Mouse (Mus musculus) intestine, embryonic 15.5 days (tissue): ENCODE data around the gene Tnnt3. TPM values are rescaled to one million over a fixed set of nuclear protein-coding genes. Genes with fewer than 3 reads are reported as not detected.
A peak's percentile ranks its signal among the peaks of the same experiment; 100 is the strongest.

Experiments
- ATAC-seq: fragments of 200-750 bp; cut with Nextera tagmentation; 2 replicates; pipeline ENCODE4 v1.8.0; 2017; ENCODE audit warnings: moderate TSS enrichment, moderate library complexity
- H3K27ac ChIP-seq: fragments of 300-500 bp; sonication (generic); 2 replicates; pipeline ENCODE4 v1.5.1; 2015; ENCODE audit warnings: mild to moderate bottlenecking, inconsistent platforms
- H3K27me3 ChIP-seq: fragments of 300-500 bp; sonication (generic); replicated peaks from 2 replicates; pipeline ENCODE4 v1.6.1; 2015; ENCODE audit warnings: inconsistent platforms
- H3K36me3 ChIP-seq: fragments of 300-500 bp; sonication (generic); 2 replicates; pipeline ENCODE4 v1.6.1; 2015; ENCODE audit warnings: inconsistent platforms
- H3K4me1 ChIP-seq: fragments of 300-500 bp; sonication (generic); replicated peaks from 2 replicates; pipeline ENCODE4 v1.6.1; 2015; ENCODE audit warnings: inconsistent platforms
- H3K4me2 ChIP-seq: fragments of 300-500 bp; sonication (generic); replicated peaks from 2 replicates; pipeline ENCODE4 v1.6.1; 2015; ENCODE audit warnings: mild to moderate bottlenecking, inconsistent platforms
- H3K4me3 ChIP-seq: fragments of 300-500 bp; sonication (generic); replicated peaks from 2 replicates; pipeline ENCODE4 v1.5.1; 2015; ENCODE audit warnings: inconsistent platforms
- H3K9ac ChIP-seq: fragments of 300-500 bp; sonication (generic); 2 replicates; pipeline ENCODE4 v1.6.1; 2015; ENCODE audit warnings: inconsistent platforms
- H3K9me3 ChIP-seq: fragments of 300-500 bp; sonication (generic); 2 replicates; pipeline ENCODE4 v1.6.1; 2016; ENCODE audit warnings: inconsistent platforms
- WGBS: fragments of 180-500 bp; shearing (Covaris S2); methylation state at CpG from one replicate; pipeline ENCODE4 v1.1.7; 2015; 5-methylcytosine and 5-hydroxymethylcytosine counted together
- polyA plus RNA-seq: library from polyadenylated mRNA; unstranded; fragments of >200 nt; fragmentation: Nextera tagmentation; extraction: Ambion mirVana; gene quantifications from 2 replicates; pipeline ENCODE4 v1.2.1, GENCODE M21; 2015

Tnnt3 gene
- 1.4 and 4.3 TPM in 2 replicates for polyA plus RNA-seq

DNA sequence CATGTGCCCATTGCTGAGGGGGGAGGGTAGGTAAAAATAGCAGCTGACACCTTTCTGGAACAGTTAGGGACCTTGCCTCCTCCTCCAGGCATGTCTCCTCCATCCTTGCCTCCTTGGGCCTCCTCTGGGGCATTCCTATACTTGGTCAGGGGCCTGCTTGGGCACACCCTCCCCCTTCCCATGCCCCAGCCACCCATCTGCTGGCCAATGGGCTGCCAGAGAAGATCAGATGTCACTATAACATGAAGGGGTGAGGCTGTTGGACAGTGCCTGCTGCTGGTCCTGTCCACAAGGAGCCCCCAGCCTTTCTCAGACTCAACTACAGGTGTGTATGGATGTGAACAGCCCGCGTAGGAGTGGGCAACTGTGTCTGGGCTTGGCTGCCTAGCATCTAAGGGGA, at the start of gene Tnnt3:
TSS of gene Tnnt3 (plus strand) at position 262 of the 400 bp plus-strand sequence.
- Histone ChIP-seq H3K9ac (no peak within 1 kb of the TSS), H3K4me1 (peaks cover 11% of the 10 kb centered on the region; the same call in 1 of the 2 replicates), H3K27me3 (no peaks in the 10 kb centered on the region; the same call in 1 of the 2 replicates), H3K4me3 (no peak within 1 kb of the TSS), H3K4me2 (no peak within 1 kb of the TSS), H3K36me3 (0 out of 2 replicates have a peak, but pooled peaks cover 5% of the 10 kb centered on the region), H3K9me3 (no peaks in the 10 kb centered on the region), H3K27ac (peak within 1 kb of the TSS; percentile 51)
- 84% methylated on average over 2 of the region's 2 CpGs for WGBS
- ATAC-seq, result no peak

DNA sequence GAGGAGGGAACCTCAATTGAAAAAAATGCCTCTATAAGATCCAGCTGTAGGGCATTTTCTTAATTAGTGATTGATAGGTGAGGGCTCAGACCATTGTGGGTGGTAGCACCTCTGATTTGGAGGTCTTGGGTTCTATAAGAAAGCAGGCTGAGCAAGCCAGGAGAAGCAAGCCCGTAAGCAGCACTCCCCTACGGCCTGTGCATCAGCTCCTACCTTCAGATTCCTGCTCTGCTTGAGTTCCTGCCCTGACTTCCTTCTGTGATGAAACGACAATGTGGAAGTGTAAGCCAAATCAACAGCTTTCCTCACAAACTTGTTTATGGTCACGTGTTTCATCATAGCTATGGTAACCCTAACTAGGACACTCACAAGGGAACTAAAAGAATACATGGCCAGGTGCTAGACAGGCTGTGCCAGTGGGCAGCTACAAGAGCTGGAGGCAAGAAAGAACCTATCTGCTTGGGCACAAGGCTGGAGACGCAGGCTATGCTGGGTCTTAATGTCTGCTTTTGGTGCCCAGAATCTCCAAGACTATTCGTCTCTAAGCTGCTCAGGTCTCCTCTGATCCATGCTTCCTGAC, 49.5 kb upstream of the Tnnt3 start:
- Histone ChIP-seq H3K27me3 (no peaks in the 10 kb centered on the region), H3K27ac (no peak overlapping the region), H3K9me3 (no peaks in the 10 kb centered on the region), H3K4me1 (no peaks in the 10 kb centered on the region), H3K9ac (no peak overlapping the region), H3K36me3 (no peaks in the 10 kb centered on the region), H3K4me3 (no peak overlapping the region), H3K4me2 (no peak overlapping the region)
- WGBS, result 72% methylated on average over 6 of the region's 6 CpGs
- no peak for ATAC-seq

DNA sequence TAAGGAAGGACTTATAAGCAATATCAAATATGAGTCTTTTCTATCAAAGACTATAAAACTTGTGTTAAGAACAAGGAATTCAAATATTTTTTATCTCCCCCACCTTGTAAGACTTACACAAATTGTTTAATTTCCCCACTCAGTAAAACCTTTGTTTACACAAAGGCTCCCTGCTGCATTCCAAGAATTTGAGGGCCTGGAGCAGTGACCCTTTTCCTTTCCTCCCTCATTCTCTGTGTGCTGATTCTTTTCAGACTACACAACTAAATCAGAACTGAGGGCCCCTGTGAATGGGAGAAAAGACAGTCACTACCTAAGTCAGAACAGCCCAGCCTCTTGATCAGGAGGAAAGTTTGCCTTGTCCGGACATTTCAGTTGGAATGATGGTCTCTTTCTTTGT, 43.9 kb upstream of the Tnnt3 start:
- Histone ChIP-seq H3K9ac (no peak overlapping the region; the same call in 1 of the 2 replicates), H3K27me3 (no peaks in the 10 kb centered on the region), H3K4me1 (peaks cover 26% of the 10 kb centered on the region), H3K4me2 (no peak overlapping the region), H3K27ac (peak overlapping the region; percentile 91), H3K4me3 (no peak overlapping the region), H3K36me3 (no peaks in the 10 kb centered on the region), H3K9me3 (no peaks in the 10 kb centered on the region)
- ATAC-seq, result no peak
- 32% methylated on average over 1 of the region's 1 CpGs for WGBS

DNA sequence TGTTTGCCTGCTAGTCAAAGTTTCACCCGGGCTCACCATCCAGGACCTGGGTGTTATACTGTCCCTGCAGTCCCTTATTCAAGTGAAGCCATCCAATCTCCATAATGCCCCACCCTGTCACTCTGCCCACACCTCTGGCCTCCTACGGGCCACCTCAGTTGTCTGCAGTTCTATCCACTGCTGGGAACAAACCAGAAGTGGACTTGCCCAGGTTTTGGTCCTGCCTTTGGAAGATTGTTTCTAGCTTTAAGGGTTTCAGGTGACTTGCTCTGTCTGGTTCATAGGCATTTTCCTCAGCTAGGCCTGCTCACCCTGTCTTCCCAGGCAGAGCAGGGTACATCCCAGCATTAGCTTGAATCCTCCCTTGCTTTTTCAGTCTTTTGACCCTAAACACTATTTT, 43.4 kb upstream of the Tnnt3 start:
- Histone ChIP-seq H3K4me1 (peaks cover 26% of the 10 kb centered on the region), H3K4me3 (no peak overlapping the region), H3K9ac (no peak overlapping the region; the same call in 1 of the 2 replicates), H3K27ac (peak overlapping the region; percentile 91), H3K36me3 (no peaks in the 10 kb centered on the region), H3K9me3 (no peaks in the 10 kb centered on the region), H3K27me3 (no peaks in the 10 kb centered on the region), H3K4me2 (no peak overlapping the region)
- 33% methylated on average over 2 of the region's 2 CpGs for WGBS
- ATAC-seq, result no peak

DNA sequence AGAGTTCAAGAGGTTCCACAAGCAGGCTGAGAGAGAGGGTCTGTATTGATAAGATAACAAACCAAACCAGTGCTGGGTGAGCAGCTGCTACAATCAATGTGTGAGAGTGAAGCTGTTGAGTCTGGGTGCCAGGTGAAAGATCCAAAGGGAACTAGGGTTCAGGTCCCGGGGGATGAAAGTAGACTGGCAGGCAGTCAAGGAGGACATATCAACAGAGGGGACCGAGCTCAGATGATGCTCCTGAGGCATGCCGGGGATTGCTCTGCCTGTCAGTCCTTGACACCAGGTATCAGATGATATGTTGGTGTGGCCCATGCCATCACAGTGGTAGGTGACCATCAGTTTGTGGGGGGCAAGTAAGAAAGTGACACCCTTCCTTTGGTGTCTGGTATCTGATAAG, 41.8 kb upstream of the Tnnt3 start:
- Histone ChIP-seq H3K27me3 (no peaks in the 10 kb centered on the region), H3K4me1 (peaks cover 26% of the 10 kb centered on the region), H3K9ac (no peak overlapping the region), H3K9me3 (no peaks in the 10 kb centered on the region), H3K4me2 (no peak overlapping the region), H3K4me3 (no peak overlapping the region), H3K36me3 (no peaks in the 10 kb centered on the region), H3K27ac (peak overlapping the region; percentile 91)
- ATAC-seq, result no peak
- 56% methylated on average over 3 of the region's 3 CpGs for WGBS

DNA sequence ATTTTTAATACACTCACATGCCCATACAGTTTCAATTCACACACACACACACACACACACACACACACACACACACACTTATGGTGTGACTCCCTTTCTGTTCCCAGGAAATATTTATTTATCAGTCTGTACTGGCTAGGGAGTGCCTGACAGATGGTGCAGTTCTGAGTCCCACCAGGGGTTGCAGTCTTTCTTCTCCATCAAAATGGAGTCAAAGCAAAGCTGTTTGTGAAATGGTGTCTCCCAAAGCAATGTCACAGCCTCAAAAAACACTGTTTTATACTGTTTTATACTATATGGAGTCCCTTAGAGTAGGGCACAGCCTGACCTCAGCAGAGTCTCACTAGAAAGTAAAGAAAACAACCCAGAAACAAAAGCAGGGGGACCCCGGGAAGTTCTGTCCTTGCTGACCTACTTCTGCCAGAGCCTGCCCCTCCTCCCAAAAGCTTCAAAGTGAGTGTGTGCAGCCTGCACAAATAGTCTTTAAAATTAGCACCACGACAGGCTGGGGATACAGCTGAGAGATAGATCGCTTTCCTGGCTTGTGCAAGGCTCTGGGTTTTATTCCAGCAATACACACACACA, 41.3 kb upstream of the Tnnt3 start:
- no peak overlapping the region for H3K4me3 ChIP-seq
- H3K27me3 ChIP-seq, result no peaks in the 10 kb centered on the region
- H3K9me3 ChIP-seq, result no peaks in the 10 kb centered on the region
- H3K9ac ChIP-seq, result no peak overlapping the region
- ATAC-seq, result peak; percentile 70
- H3K4me1 ChIP-seq, result peaks cover 26% of the 10 kb centered on the region
- H3K4me2 ChIP-seq, result no peak overlapping the region
- WGBS, result 18% methylated on average over 3 of the region's 3 CpGs
- peak overlapping the region; percentile 91 for H3K27ac ChIP-seq
- no peaks in the 10 kb centered on the region for H3K36me3 ChIP-seq

DNA sequence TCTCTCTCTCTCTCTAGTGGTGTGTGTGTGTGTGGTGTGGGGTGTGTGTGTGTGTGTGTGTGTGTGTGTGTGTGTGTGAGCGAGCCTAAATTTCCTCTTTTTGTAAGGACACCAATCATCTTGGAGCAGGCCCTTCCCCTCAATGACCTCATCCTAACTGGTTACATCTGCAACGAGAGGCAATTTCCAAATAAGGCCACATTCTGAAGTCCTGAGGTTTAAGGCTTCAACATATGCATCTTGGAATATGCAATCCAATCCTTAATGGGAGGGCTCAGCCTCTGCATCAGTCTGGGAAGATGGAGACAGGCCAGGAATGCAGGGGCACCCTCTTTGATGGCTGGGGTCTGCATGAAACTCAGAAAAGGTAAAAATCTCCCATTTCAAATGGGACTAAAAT, 40.6 kb upstream of the Tnnt3 start:
- Histone ChIP-seq H3K4me1 (peaks cover 26% of the 10 kb centered on the region), H3K27me3 (no peaks in the 10 kb centered on the region), H3K9me3 (no peaks in the 10 kb centered on the region), H3K4me3 (no peak overlapping the region), H3K4me2 (no peak overlapping the region), H3K9ac (no peak overlapping the region), H3K27ac (peak overlapping the region; percentile 91), H3K36me3 (no peaks in the 10 kb centered on the region)
- WGBS, result 17% methylated on average over 2 of the region's 2 CpGs
- ATAC-seq, result peak; percentile 80

DNA sequence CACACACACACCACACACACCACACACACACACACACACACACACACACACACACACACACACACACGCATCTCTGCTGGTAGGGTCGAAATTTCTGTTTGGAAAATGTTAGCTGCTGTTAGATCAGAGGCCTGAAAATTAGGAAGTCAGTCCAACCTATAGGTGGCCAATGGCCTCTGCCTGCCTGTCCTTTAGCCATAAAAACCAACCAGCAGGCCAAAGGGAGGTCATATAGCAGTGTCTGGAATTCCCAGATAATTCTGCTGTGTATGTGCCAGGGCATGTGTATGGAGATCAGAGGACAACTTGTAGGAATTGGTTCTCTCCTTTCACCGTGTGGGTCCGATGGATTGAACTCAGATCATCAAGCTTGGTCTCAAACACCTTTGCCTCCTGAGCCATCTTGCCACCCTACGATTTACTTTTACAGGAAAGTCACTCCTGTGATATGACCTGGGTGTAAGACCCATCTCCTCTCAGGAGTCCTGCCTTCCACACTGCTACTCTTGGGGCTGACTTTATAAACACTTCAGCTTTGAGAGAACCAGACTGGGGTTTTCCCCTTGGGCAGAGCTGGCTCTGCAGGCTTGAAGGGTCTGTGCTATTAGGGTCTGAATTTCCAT, 39.8 kb upstream of the Tnnt3 start:
- 65% methylated on average over 5 of the region's 5 CpGs for WGBS
- peak overlapping the region; percentile 91 for H3K27ac ChIP-seq
- H3K4me3 ChIP-seq, result no peak overlapping the region
- no peak for ATAC-seq
- H3K9ac ChIP-seq, result no peak overlapping the region
- H3K4me1 ChIP-seq, result peaks cover 26% of the 10 kb centered on the region
- H3K36me3 ChIP-seq, result no peaks in the 10 kb centered on the region
- H3K9me3 ChIP-seq, result no peaks in the 10 kb centered on the region
- no peak overlapping the region for H3K4me2 ChIP-seq
- no peaks in the 10 kb centered on the region for H3K27me3 ChIP-seq

DNA sequence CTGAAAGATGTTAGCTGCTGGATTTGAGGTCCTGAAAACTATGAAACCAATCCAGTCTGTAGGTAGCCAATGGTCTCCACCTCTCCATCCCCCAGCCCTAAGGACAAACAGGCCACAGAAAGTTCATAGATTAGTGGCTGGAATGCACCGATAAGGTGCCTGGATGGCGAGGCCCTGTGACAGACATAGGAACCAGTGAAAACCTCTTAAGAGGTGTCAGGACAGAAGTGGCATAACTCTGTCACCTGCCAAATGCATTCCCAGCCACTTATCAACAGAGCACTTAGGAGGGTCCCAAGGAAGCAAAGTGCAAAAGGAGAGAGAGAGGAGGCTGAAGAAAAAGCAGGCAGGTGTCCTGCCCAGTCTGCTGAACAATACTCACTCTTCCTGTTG, 39.3 kb upstream of the Tnnt3 start:
- Histone ChIP-seq H3K9me3 (no peaks in the 10 kb centered on the region), H3K4me1 (peaks cover 26% of the 10 kb centered on the region), H3K27me3 (no peaks in the 10 kb centered on the region), H3K36me3 (no peaks in the 10 kb centered on the region), H3K4me2 (no peak overlapping the region), H3K27ac (peak overlapping the region; percentile 91), H3K9ac (no peak overlapping the region), H3K4me3 (no peak overlapping the region)
- no peak for ATAC-seq
- 55% methylated on average over 2 of the region's 2 CpGs for WGBS

DNA sequence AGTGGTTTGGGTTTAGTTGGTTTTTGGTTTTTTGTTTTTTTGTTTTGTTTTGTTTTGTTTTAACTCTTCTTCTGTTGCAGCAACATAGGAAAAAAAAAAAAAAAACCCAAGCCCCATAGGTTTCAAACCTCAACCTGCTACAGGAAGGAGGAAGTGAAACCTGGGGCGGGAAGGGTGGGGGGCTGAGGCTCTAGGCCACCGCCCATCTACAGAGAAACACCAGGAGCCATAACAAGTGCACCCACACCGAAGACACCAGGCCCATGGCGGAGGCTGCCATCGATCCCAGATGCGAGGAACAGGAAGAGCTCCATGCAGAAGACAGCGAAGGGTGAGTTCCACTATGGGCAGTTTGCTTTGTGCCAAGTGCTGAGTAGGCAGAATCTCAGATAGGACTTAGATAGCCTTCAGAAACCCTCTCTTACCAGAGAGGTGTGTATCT, 38.0 kb upstream of the Tnnt3 start, which contains the start of gene Lsp1:
TSS of gene Lsp1 (plus strand) at position 174 of the 442 bp plus-strand sequence.
- no peak within 1 kb of the TSS; the same call in 1 of the 2 replicates for H3K27ac ChIP-seq
- no peak for ATAC-seq
- no peak within 1 kb of the TSS for H3K9ac ChIP-seq
- no peaks in the 10 kb centered on the region for H3K27me3 ChIP-seq
- WGBS, result 93% methylated on average over 7 of the region's 7 CpGs
- no peaks in the 10 kb centered on the region for H3K36me3 ChIP-seq
- H3K4me1 ChIP-seq, result peaks cover 17% of the 10 kb centered on the region
- no peaks in the 10 kb centered on the region for H3K9me3 ChIP-seq
- H3K4me3 ChIP-seq, result no peak within 1 kb of the TSS
- no peak within 1 kb of the TSS for H3K4me2 ChIP-seq

DNA sequence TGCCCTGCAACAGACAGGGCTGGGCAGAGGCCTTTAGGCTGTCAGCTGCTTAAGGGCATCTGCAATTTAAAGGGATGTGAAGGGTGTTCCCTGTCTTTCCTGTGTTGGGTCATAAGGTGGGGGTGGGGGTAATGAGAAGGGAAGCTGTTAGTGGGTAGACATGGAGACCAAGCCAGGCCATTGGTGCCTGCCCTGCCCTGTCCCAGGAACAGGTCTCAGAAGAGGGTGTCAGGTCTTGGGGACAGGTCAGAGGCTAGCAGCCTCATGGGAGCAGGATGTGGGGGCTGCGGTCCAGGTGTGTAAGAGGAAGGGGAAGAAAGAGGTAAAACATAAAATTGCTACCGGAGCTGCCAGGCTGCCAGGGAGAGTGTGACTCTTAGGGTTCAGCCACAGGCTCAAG, 37.2 kb upstream of the Tnnt3 start:
- WGBS, result 91% methylated on average over 2 of the region's 2 CpGs
- peaks cover 17% of the 10 kb centered on the region for H3K4me1 ChIP-seq
- H3K27ac ChIP-seq, result no peak overlapping the region

DNA sequence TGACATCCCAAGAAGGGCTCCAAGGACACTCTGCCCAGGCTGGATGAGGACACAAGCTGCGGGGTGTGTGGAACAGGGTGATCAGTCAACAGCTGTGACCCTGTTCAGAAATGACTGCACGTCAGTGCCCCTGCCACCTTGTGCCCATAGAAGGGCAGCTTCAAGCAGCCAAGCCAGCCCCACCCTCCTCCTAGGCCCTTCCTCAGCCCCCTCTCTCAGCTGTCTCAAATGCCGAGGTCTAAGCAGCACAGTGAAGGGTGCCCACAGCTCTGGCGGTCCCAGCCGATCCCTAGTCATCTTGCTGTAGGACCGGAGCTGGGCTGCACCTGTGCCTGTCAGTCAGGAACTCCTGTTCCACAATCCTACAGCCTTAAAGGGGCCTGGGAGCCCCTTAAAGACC, 36.4 kb upstream of the Tnnt3 start:
- no peak overlapping the region for H3K4me3 ChIP-seq
- H3K36me3 ChIP-seq, result no peaks in the 10 kb centered on the region
- H3K9ac ChIP-seq, result no peak overlapping the region
- H3K9me3 ChIP-seq, result no peaks in the 10 kb centered on the region
- no peak for ATAC-seq
- peaks cover 14% of the 10 kb centered on the region for H3K4me1 ChIP-seq
- H3K27me3 ChIP-seq, result no peaks in the 10 kb centered on the region
- H3K27ac ChIP-seq, result no peak overlapping the region
- no peak overlapping the region for H3K4me2 ChIP-seq
- 82% methylated on average over 6 of the region's 6 CpGs for WGBS

More for the DNA sequence above, 37.2 kb upstream of the Tnnt3 start:
- ATAC-seq, result no peak
- Histone ChIP-seq H3K36me3 (no peaks in the 10 kb centered on the region), H3K9me3 (no peaks in the 10 kb centered on the region), H3K4me2 (no peak overlapping the region), H3K9ac (no peak overlapping the region), H3K27me3 (no peaks in the 10 kb centered on the region), H3K4me3 (no peak overlapping the region)
